Mouse (Mus musculus): ENCODE results near the gene Gm21560. TPM values are rescaled to one million over a fixed set of nuclear protein-coding genes. Genes with fewer than 3 reads are reported as not detected.
"Not testable (repeated sequence)": the region's sequence is repeated elsewhere in the genome, so short reads cannot be mapped to it uniquely, and the experiment has no call there.

Gene Gm21560
- total RNA-seq (2021), result 1 to 10 TPM; 1.2 TPM
- long read RNA-seq, result 0 reads

GRCm38 (mm10) chr14:6219192-6219591 is at the start of gene Gm21560:
TSS of gene Gm21560 (minus strand) at chr14:6219292.
- DNase-seq (ENCODE audit: low spot score in 2 of 2), result not testable (repeated sequence)

- not testable (repeated sequence) for DNase-seq (ENCODE audit: low spot score in 2 of 2)
Measured at GRCm38 (mm10) chr14:6163538-6163937, 55.6 kb downstream of the Gm21560 start.

- DNase-seq (ENCODE audit: low spot score in 2 of 2), result not testable (repeated sequence)
Measured at GRCm38 (mm10) chr14:6161085-6161484, 58.0 kb downstream of the Gm21560 start.

Other genes with a start within 250 kb of the Gm21560 start
- not detected for gene Gm3453, start 240.2 kb downstream of the Gm21560 start, total RNA-seq (2021)
- not detected for gene Gm6337, start 161.0 kb downstream of the Gm21560 start, total RNA-seq (2021)
- gene Gm8206, start 125.3 kb downstream of the Gm21560 start, total RNA-seq (2021), result under 1 TPM in 1 of 2 experiments, not detected in 1; 0.23 TPM
- under 1 TPM; 0.72 to 0.74 TPM for gene Gm3468, start 110.6 kb downstream of the Gm21560 start, total RNA-seq (2021)
- gene Gm3476, start 93.5 kb downstream of the Gm21560 start, total RNA-seq (2021), result not detected
- 1 to 10 TPM; 2.2 to 2.5 TPM for gene Gm3411, start 68.0 kb upstream of the Gm21560 start, total RNA-seq (2021)
- not detected for gene Gm21103, start 85.6 kb upstream of the Gm21560 start, total RNA-seq (2021)
- not detected for gene Gm3618, start 124.4 kb upstream of the Gm21560 start, total RNA-seq (2021)
- not detected for gene Gm16440, start 171.0 kb upstream of the Gm21560 start, total RNA-seq (2021)
- under 1 TPM in 1 of 2 experiments, not detected in 1; 0.57 TPM for gene Gm3591, start 193.2 kb upstream of the Gm21560 start, total RNA-seq (2021)
- not detected for gene Gm3594, start 225.3 kb upstream of the Gm21560 start, total RNA-seq (2021)